Comparison of ENCODE assay signal across 12 mouse cellular contexts in the genomic region with DNA sequence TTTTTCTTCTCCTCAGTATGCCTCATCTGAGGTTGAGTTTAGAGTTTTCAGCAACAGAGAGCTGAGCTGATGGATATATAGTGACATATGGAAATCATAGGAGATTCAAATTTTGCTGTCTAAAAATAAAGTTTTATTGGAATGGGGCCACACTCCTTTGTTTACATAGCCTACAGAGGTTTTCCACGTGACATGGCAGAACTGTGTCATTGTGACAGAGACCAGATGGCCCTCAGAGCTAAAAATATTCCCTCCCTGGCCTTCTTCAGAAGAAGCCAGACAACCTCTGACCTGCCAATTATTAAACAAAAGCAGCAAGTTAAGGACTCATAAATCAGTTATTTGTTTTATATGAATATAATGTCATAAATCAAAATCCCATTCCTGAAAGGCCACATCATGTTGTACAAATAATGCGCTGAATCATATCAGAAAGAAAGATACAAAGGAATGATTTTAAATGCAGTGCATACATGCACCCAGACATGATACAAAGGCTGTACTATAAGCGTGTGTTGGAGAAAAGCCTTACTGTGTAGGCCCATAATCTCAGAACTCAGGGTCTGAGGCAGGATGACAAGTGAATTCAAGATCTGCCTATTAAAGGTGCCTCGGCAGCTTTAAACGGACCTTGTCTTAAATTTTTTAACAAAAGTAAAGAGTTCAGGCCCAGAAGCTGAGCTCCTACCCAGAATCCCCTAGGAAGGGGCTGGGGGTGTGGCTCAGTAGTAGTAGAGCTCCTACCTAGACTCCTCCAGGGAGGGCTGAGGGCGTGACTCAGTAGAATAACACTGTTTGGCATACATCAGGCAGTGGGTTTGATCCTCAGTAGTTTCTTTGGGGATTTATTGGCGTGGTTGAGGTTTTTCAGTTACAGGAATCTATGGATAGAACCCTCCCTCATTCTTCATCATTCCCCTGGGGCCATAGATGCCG. TPM values are rescaled to one million over a fixed set of nuclear protein-coding genes. Genes with fewer than 3 reads are reported as not detected.
DNase-seq lines count a peak whose midpoint lies in the region; ATAC-seq and TF ChIP-seq lines count a peak whose summit lies in the region.
"Had no signal": no experiment of that assay in that cellular context is flagged by ENCODE, and none has a peak within 500 bp of the region (broad histone marks: within the 10 kb centered on the region; RNA-seq: fewer than 3 reads in every experiment).

No protein-coding gene starts in this region.

- H3K4me2 ChIP-seq in lung, embryonic 14.5 days: no peak overlapping the region
- no peak overlapping the region for H3K4me2 ChIP-seq in heart, embryonic 14.5 days (ENCODE audit: low read length)
- H3K4me2 ChIP-seq: embryonic facial prominence, embryonic 12.5 days had no signal

- peak; percentile 96 for DNase-seq in lung, embryonic 14.5 days
- DNase-seq in lung, adult 2 months: no peak
- peak; percentile 57 to 69 for DNase-seq in kidney, postnatal 4 days
- no peak for DNase-seq in right cerebral cortex, postnatal 25 days
- DNase-seq in left cerebral cortex, adult 18-20 months (ENCODE audit: low spot score in 2 of 2): no peak
- DNase-seq: adrenal gland, postnatal 36 days; left cerebral cortex, postnatal 4 days had no signal

- no peak overlapping the region for H3K4me3 ChIP-seq in lung, embryonic 14.5 days (ENCODE audit: low read depth, low read length)
- H3K4me3 ChIP-seq in lung, adult 2 months (replicated peaks; ENCODE audit: extremely low read depth, low read depth, low read length): no peak overlapping the region
- no peak overlapping the region for H3K4me3 ChIP-seq in heart, embryonic 14.5 days (ENCODE audit: control insufficient read depth in 1 of 2, insufficient read depth in 1 of 2, low read depth in 1 of 2, low read length in 2 of 2)
- H3K4me3 ChIP-seq: embryonic facial prominence, embryonic 12.5 days had no signal

- ATAC-seq in lung, embryonic 14.5 days (ENCODE audit: insufficient read depth): peak; percentile 92
- 0 out of 2 replicates have a peak, but pooled peaks have one; percentile 80 for ATAC-seq in heart, embryonic 14.5 days (ENCODE audit: insufficient number of reproducible peaks, insufficient read depth, low FRiP score, low read depth)
- no peak for ATAC-seq in megakaryocyte, adult 5-6 weeks (ENCODE audit: poor library complexity, severe bottlenecking)

- no peak for TF ChIP-seq POLR2A in lung, adult 2 months (IDR thresholded peaks at IDR 0.05; ENCODE audit: borderline replicate concordance, extremely low read depth, low read depth, low read length)

- H3K4me1 ChIP-seq in lung, embryonic 14.5 days (ENCODE audit: insufficient read depth): no peaks in the 10 kb centered on the region; the same call in 1 of the 2 replicates
- H3K4me1 ChIP-seq in lung, adult 2 months (ENCODE audit: control insufficient read depth, insufficient read depth, low read length): no peaks in the 10 kb centered on the region
- H3K4me1 ChIP-seq in heart, embryonic 14.5 days (ENCODE audit: control insufficient read depth in 2 of 2, insufficient read depth in 2 of 2, low read length in 2 of 2): peaks cover 8 to 19% of the 10 kb centered on the region in 2 experiments
- H3K4me1 ChIP-seq: embryonic facial prominence, embryonic 12.5 days had no signal

- no peaks in the 10 kb centered on the region for H3K9me3 ChIP-seq in lung, embryonic 14.5 days (ENCODE audit: low read depth, low read length)
- H3K9me3 ChIP-seq in heart, embryonic 14.5 days (ENCODE audit: control insufficient read depth, low read length): no peaks in the 10 kb centered on the region; the same call in 1 of the 2 replicates
- H3K9me3 ChIP-seq: embryonic facial prominence, embryonic 12.5 days had no signal

- H3K36me3 ChIP-seq in lung, embryonic 14.5 days (ENCODE audit: insufficient read depth): no peaks in the 10 kb centered on the region
- H3K36me3 ChIP-seq in heart, embryonic 14.5 days (ENCODE audit: control insufficient read depth, insufficient read depth, low read length): no peaks in the 10 kb centered on the region
- H3K36me3 ChIP-seq: embryonic facial prominence, embryonic 12.5 days; G1E had no signal

- no peaks in the 10 kb centered on the region for H3K27me3 ChIP-seq in lung, embryonic 14.5 days (ENCODE audit: insufficient read depth, low read length)
- no peaks in the 10 kb centered on the region for H3K27me3 ChIP-seq in heart, embryonic 14.5 days (ENCODE audit: control insufficient read depth, insufficient read depth, low read length)
- H3K27me3 ChIP-seq: embryonic facial prominence, embryonic 12.5 days had no signal

- no peak overlapping the region for H3K9ac ChIP-seq in lung, embryonic 14.5 days
- H3K9ac ChIP-seq in heart, embryonic 14.5 days (ENCODE audit: low read length): 0 out of 2 replicates have a peak overlapping the region, but pooled peaks have one; percentile 12
- H3K9ac ChIP-seq: embryonic facial prominence, embryonic 12.5 days had no signal

- 58% methylated on average over 8 of the region's 8 CpGs for WGBS in lung, embryonic 14.5 days
- 69% methylated on average over 8 of the region's 8 CpGs for WGBS in lung, adult 2 months
- WGBS in heart, embryonic 14.5 days: 48% methylated on average over 8 of the region's 8 CpGs

- no peak for TF ChIP-seq CTCF in lung, embryonic 14.5 days (IDR thresholded peaks at IDR 0.05; ENCODE audit: low read depth)
- no peak for TF ChIP-seq CTCF in lung, adult 2 months (IDR thresholded peaks at IDR 0.05; ENCODE audit: insufficient read depth, low read length)

- H3K27ac ChIP-seq in lung, embryonic 14.5 days (ENCODE audit: low read depth): peak overlapping the region; percentile 66; the same call in 1 of the 2 replicates
- H3K27ac ChIP-seq in heart, embryonic 14.5 days (replicated peaks in 1 of 2; ENCODE audit: control insufficient read depth in 1 of 2, insufficient read depth in 1 of 2, low read depth in 2 of 2, low read length in 2 of 2): peak overlapping the region; percentile 95 to 97
- H3K27ac ChIP-seq: embryonic facial prominence, embryonic 12.5 days had no signal

RNA-seq across cellular contexts. Expression of a gene that starts 57.3 kb away (rescaled TPM):
- polyA plus RNA-seq in lung, embryonic 14.5 days (2014; fragmentation: Nextera tagmentation; extraction: Ambion mirVana): 0.89 and 1.2 TPM in 2 replicates
- 1.6 and 2.5 TPM in 2 replicates for polyA plus RNA-seq in lung, adult 2 months (2012; rRNA removed)
- polyA plus RNA-seq in heart, embryonic 14.5 days (2014; fragmentation: Nextera tagmentation; extraction: Ambion mirVana): 1.6 and 1.7 TPM in 2 replicates
- 10 to 100 TPM; 32.3 to 35.2 TPM for total RNA-seq in left cerebral cortex, adult 18-20 months (2021)
- total RNA-seq in megakaryocyte, adult 5-6 weeks (2015): not detected in 2 replicates
- not detected in 2 replicates for total RNA-seq in megakaryocyte, adult 5-6 weeks (2017)
- total RNA-seq: megakaryocyte-erythroid progenitor cell, adult 5-6 weeks had no signal
- polyA plus RNA-seq: G1E had no signal

Comparison
In these comparisons a context has a peak if more than half of its experiments do, and no peak if none do; other contexts are left out.
1. DNase-seq: peak in lung, embryonic 14.5 days (single experiment) and kidney, postnatal 4 days (2 of 2); none in lung, adult 2 months (single experiment), right cerebral cortex, postnatal 25 days (single experiment) and left cerebral cortex, adult 18-20 months (0 of 2).